Mouse (Mus musculus) forebrain, embryonic 15.5 days (tissue): Measurements from ENCODE around the gene Ptpn23. TPM values are rescaled to one million over a fixed set of nuclear protein-coding genes. Genes with fewer than 3 reads are reported as not detected.

Experiments
- ATAC-seq: fragments of 200-750 bp; cut with Nextera tagmentation; replicated peaks from 2 replicates; pipeline ENCODE4 v1.8.0; 2017; ENCODE audit warnings: mild to moderate bottlenecking, moderate TSS enrichment, moderate library complexity
- H3K27ac ChIP-seq: fragments of 300-500 bp; sonication (generic); replicated peaks from 2 replicates; pipeline ENCODE4 v1.5.1; 2015; ENCODE audit warnings: mild to moderate bottlenecking, inconsistent platforms
- H3K27me3 ChIP-seq: fragments of 300-500 bp; sonication (generic); 2 replicates; pipeline ENCODE4 v1.6.1; 2015; ENCODE audit warnings: inconsistent platforms
- H3K36me3 ChIP-seq: fragments of 300-500 bp; sonication (generic); 2 replicates; pipeline ENCODE4 v1.6.1; 2015; ENCODE audit warnings: mild to moderate bottlenecking, inconsistent platforms
- H3K4me1 ChIP-seq: fragments of 300-500 bp; sonication (generic); 2 replicates; pipeline ENCODE4 v1.6.1; 2015; ENCODE audit warnings: inconsistent platforms
- H3K4me2 ChIP-seq: fragments of 300-500 bp; sonication (generic); replicated peaks from 2 replicates; pipeline ENCODE4 v1.6.1; 2015; ENCODE audit warnings: mild to moderate bottlenecking, inconsistent platforms
- H3K4me3 ChIP-seq: fragments of 300-500 bp; sonication (generic); 2 replicates; pipeline ENCODE4 v1.5.1; 2015; ENCODE audit warnings: mild to moderate bottlenecking, inconsistent platforms
- H3K9ac ChIP-seq: fragments of 300-500 bp; sonication (generic); replicated peaks from 2 replicates; pipeline ENCODE4 v1.6.1; 2015; ENCODE audit warnings: mild to moderate bottlenecking, inconsistent platforms
- H3K9me3 ChIP-seq: fragments of 300-500 bp; sonication (generic); 2 replicates; pipeline ENCODE4 v1.6.1; 2016; ENCODE audit warnings: inconsistent platforms
- WGBS: fragments of 180-500 bp; shearing (Covaris S2); methylation state at CpG from one replicate; pipeline ENCODE4 v1.1.7; 2015; ENCODE audit warnings: mixed read lengths; 5-methylcytosine and 5-hydroxymethylcytosine counted together
- polyA plus RNA-seq: library from polyadenylated mRNA; unstranded; fragments of >200 nt; fragmentation: Nextera tagmentation; extraction: Ambion mirVana; gene quantifications from 2 replicates; pipeline ENCODE4 v1.2.1, GENCODE M21; 2015

Ptpn23 gene
- polyA plus RNA-seq, 1 experiment from 2014 or later: 24.0 TPM

- no peak for ATAC-seq
- no peak overlapping the region for H3K27ac ChIP-seq
- no peaks in the 10 kb centered on the region for H3K27me3 ChIP-seq
- whole genome bisulfite sequencing: 74% methylated on average over 7 of the region's 7 CpGs
- H3K4me1 ChIP-seq: no peaks in the 10 kb centered on the region
- no peaks in the 10 kb centered on the region for H3K36me3 ChIP-seq
- H3K9ac ChIP-seq: no peak overlapping the region
- H3K9me3 ChIP-seq: no peaks in the 10 kb centered on the region
- H3K4me2 ChIP-seq: no peak overlapping the region
- H3K4me3 ChIP-seq: no peak overlapping the region
Measured at GRCm38 (mm10) chr9:110345057-110345739, 62.8 kb downstream of the Ptpn23 start.

GRCm38 (mm10) chr9:110343805-110344204 lies 64.2 kb downstream of the Ptpn23 start:
- 74% methylated on average over 6 of the region's 6 CpGs for WGBS
- ATAC-seq: no peak
- H3K27me3 ChIP-seq: no peaks in the 10 kb centered on the region

GRCm38 (mm10) chr9:110342008-110342407 lies 66.0 kb downstream of the Ptpn23 start:
- Histone ChIP-seq H3K9me3 (no peaks in the 10 kb centered on the region), H3K9ac (no peak overlapping the region), H3K4me2 (no peak overlapping the region), H3K27me3 (no peaks in the 10 kb centered on the region), H3K36me3 (no peaks in the 10 kb centered on the region), H3K4me3 (no peak overlapping the region), H3K4me1 (no peaks in the 10 kb centered on the region), H3K27ac (no peak overlapping the region)
- 89% methylated on average over 8 of the region's 8 CpGs for WGBS
- no peak for ATAC-seq

More at GRCm38 (mm10) chr9:110343805-110344204, 64.2 kb downstream of the Ptpn23 start:
- Histone ChIP-seq H3K4me2 (no peak overlapping the region), H3K36me3 (no peaks in the 10 kb centered on the region), H3K9ac (no peak overlapping the region), H3K9me3 (no peaks in the 10 kb centered on the region), H3K4me3 (no peak overlapping the region), H3K27ac (no peak overlapping the region), H3K4me1 (no peaks in the 10 kb centered on the region)

- H3K4me1 ChIP-seq: no peaks in the 10 kb centered on the region
- H3K4me3 ChIP-seq: no peak overlapping the region
- no peaks in the 10 kb centered on the region for H3K9me3 ChIP-seq
- no peak overlapping the region for H3K27ac ChIP-seq
- H3K27me3 ChIP-seq: no peaks in the 10 kb centered on the region
- H3K36me3 ChIP-seq: no peaks in the 10 kb centered on the region
- no peak overlapping the region for H3K4me2 ChIP-seq
- H3K9ac ChIP-seq: no peak overlapping the region
- 90% methylated on average over 5 of the region's 5 CpGs for WGBS
- ATAC-seq: no peak
Measured at GRCm38 (mm10) chr9:110340037-110340750, 67.8 kb downstream of the Ptpn23 start.

Other genes starting within 250 kb of the Ptpn23 start
- gene Cspg5, start 164.4 kb downstream of the Ptpn23 start, polyA plus RNA-seq: 84.5 and 90.8 TPM in 2 replicates
- 34.9 and 36.4 TPM in 2 replicates for gene Elp6, start 103.0 kb downstream of the Ptpn23 start, polyA plus RNA-seq
- 50.2 and 52.3 TPM in 2 replicates for gene Scap, start 74.9 kb downstream of the Ptpn23 start, polyA plus RNA-seq
- 0.41 and 1.6 TPM in 2 replicates for gene Ngp, start 11.5 kb upstream of the Ptpn23 start, polyA plus RNA-seq
- gene Klhl18, start 68.5 kb upstream of the Ptpn23 start, polyA plus RNA-seq: 14.0 and 14.2 TPM in 2 replicates
- gene Kif9, start 68.7 kb upstream of the Ptpn23 start, polyA plus RNA-seq: 2.7 and 4.1 TPM in 2 replicates
- gene Setd2, start 124.4 kb upstream of the Ptpn23 start, polyA plus RNA-seq: 36.2 and 36.7 TPM in 2 replicates
- 29.1 and 32.8 TPM in 2 replicates for gene Nradd, start 216.2 kb upstream of the Ptpn23 start, polyA plus RNA-seq
- 2.1 and 2.4 TPM in 2 replicates for gene Nbeal2, start 245.9 kb upstream of the Ptpn23 start, polyA plus RNA-seq
- gene Ccdc12, start 248.3 kb upstream of the Ptpn23 start, polyA plus RNA-seq: 120 and 130 TPM in 2 replicates